Mouse (Mus musculus) brain, embryonic 14.5 days (tissue): ENCODE measurements around the gene Fam83b.

Source experiments
- CTCF ChIP-seq: fragments of 200-500 bp; IDR thresholded peaks from 2 replicates; pipeline ENCODE4 v1.5.1; 2012; ENCODE audit warnings: inconsistent platforms, mild to moderate bottlenecking, moderate library complexity, borderline replicate concordance; ENCODE audit not compliant: insufficient read depth, insufficient read length; ENCODE audit errors: extremely low read depth
- POLR2A ChIP-seq: fragments of 200-500 bp; IDR thresholded peaks from 2 replicates; pipeline ENCODE4 v1.6.1; 2012; ENCODE audit warnings: mild to moderate bottlenecking, inconsistent platforms, borderline replicate concordance; ENCODE audit not compliant: poor library complexity, insufficient read depth, insufficient read length, severe bottlenecking; ENCODE audit errors: extremely low read depth

GRCm38 (mm10) chr9:76455703-76456102 is 111.2 kb downstream of the Fam83b start:
- TF ChIP-seq CTCF (no peak), POLR2A (no peak)
